ENCODE assay signal across 9 mouse cellular contexts in genomic region chr2:35677855-35678254, GRCm38 (mm10).
A peak's percentile ranks its signal among the peaks of the same experiment; 100 is the strongest.
DNase-seq lines count a peak whose midpoint lies in the region; ATAC-seq and TF ChIP-seq lines count a peak whose summit lies in the region.
"Had no signal": no experiment of that assay in that cellular context is flagged by ENCODE, and none has a peak within 500 bp of the region (broad histone marks: within the 10 kb centered on the region; RNA-seq: fewer than 3 reads in every experiment).

No protein-coding gene starts in this region.

- no peak for ATAC-seq in kidney, postnatal 0 days (replicated peaks; ENCODE audit: low FRiP score, low read depth)
- ATAC-seq in forebrain, embryonic 15.5 days (replicated peaks), result no peak
- ATAC-seq in limb, embryonic 13.5 days (ENCODE audit: low FRiP score, low read depth), result 0 out of 2 replicates have a peak, but pooled peaks have one; percentile 7
- no peak; the same call in 1 of the 2 replicates for ATAC-seq in stomach, embryonic 14.5 days (ENCODE audit: insufficient number of reproducible peaks, insufficient read depth, low FRiP score, low read depth)
- ATAC-seq in megakaryocyte-erythroid progenitor cell, adult 5-6 weeks (replicated peaks; ENCODE audit: low FRiP score, low TSS enrichment, poor library complexity, severe bottlenecking), result no peak

- 38% methylated on average over 8 of the region's 8 CpGs for WGBS in kidney, postnatal 0 days
- 58% methylated on average over 8 of the region's 8 CpGs for WGBS in kidney, adult 2 months
- 16% methylated on average over 8 of the region's 8 CpGs for WGBS in forebrain, embryonic 15.5 days
- 9% methylated on average over 8 of the region's 8 CpGs for WGBS in limb, embryonic 13.5 days
- WGBS in stomach, embryonic 14.5 days, result 23% methylated on average over 8 of the region's 8 CpGs

- TF ChIP-seq CTCF in kidney, postnatal 0 days (IDR thresholded peaks at IDR 0.05; ENCODE audit: low read depth), result no peak
- TF ChIP-seq CTCF in kidney, adult 2 months (conservative IDR thresholded peaks at IDR 0.05; ENCODE audit: insufficient read depth, insufficient read length, low read depth, low read length), result no peak

- no peaks in the 10 kb centered on the region for H3K36me3 ChIP-seq in kidney, postnatal 0 days (ENCODE audit: insufficient read depth, low read length)
- H3K36me3 ChIP-seq in kidney, adult 2 months (ENCODE audit: control insufficient read depth, insufficient read depth, low read length), result no peaks in the 10 kb centered on the region
- no peaks in the 10 kb centered on the region for H3K36me3 ChIP-seq in forebrain, embryonic 15.5 days
- H3K36me3 ChIP-seq in limb, embryonic 13.5 days, result no peaks in the 10 kb centered on the region
- no peaks in the 10 kb centered on the region for H3K36me3 ChIP-seq in stomach, embryonic 14.5 days (ENCODE audit: control insufficient read depth, insufficient read depth, low read length)

- peaks cover 79% of the 10 kb centered on the region for H3K4me1 ChIP-seq in kidney, postnatal 0 days (replicated peaks; ENCODE audit: insufficient read depth, low read length)
- peaks cover 32% of the 10 kb centered on the region for H3K4me1 ChIP-seq in kidney, adult 2 months (ENCODE audit: control insufficient read depth, insufficient read depth, low read length)
- peaks cover 84% of the 10 kb centered on the region for H3K4me1 ChIP-seq in forebrain, embryonic 15.5 days
- H3K4me1 ChIP-seq in limb, embryonic 13.5 days, result peaks cover 100% of the 10 kb centered on the region
- H3K4me1 ChIP-seq in stomach, embryonic 14.5 days (ENCODE audit: control insufficient read depth, insufficient read depth, low read length), result peaks cover 79% of the 10 kb centered on the region

- no peak for TF ChIP-seq POLR2A in kidney, adult 2 months (IDR thresholded peaks at IDR 0.05; ENCODE audit: low read depth, low read length)

- no peak overlapping the region for H3K4me2 ChIP-seq in kidney, postnatal 0 days (ENCODE audit: low read length)
- no peak overlapping the region for H3K4me2 ChIP-seq in forebrain, embryonic 15.5 days (replicated peaks)
- H3K4me2 ChIP-seq in limb, embryonic 13.5 days (replicated peaks), result peak overlapping the region; percentile 38
- H3K4me2 ChIP-seq in stomach, embryonic 14.5 days (replicated peaks; ENCODE audit: low read depth, low read length), result no peak overlapping the region

- peak overlapping the region; percentile 42 for H3K27ac ChIP-seq in kidney, postnatal 0 days
- no peak overlapping the region for H3K27ac ChIP-seq in kidney, adult 2 months (ENCODE audit: insufficient read depth, low read depth, low read length)
- H3K27ac ChIP-seq in forebrain, embryonic 15.5 days (replicated peaks), result peak overlapping the region; percentile 50
- peak overlapping the region; percentile 76 for H3K27ac ChIP-seq in limb, embryonic 13.5 days
- peak overlapping the region; percentile 35; the same call in 1 of the 2 replicates for H3K27ac ChIP-seq in stomach, embryonic 14.5 days (ENCODE audit: low read length)

- H3K27me3 ChIP-seq in kidney, postnatal 0 days (ENCODE audit: insufficient read depth, low read length), result no peaks in the 10 kb centered on the region
- no peaks in the 10 kb centered on the region for H3K27me3 ChIP-seq in kidney, adult 2 months (replicated peaks; ENCODE audit: control insufficient read depth, insufficient read depth, low read length)
- no peaks in the 10 kb centered on the region for H3K27me3 ChIP-seq in forebrain, embryonic 15.5 days
- H3K27me3 ChIP-seq in limb, embryonic 13.5 days, result no peaks in the 10 kb centered on the region
- no peaks in the 10 kb centered on the region for H3K27me3 ChIP-seq in stomach, embryonic 14.5 days (ENCODE audit: control insufficient read depth, insufficient read depth, low read length)

- no peak overlapping the region for H3K4me3 ChIP-seq in kidney, postnatal 0 days (replicated peaks; ENCODE audit: low read depth, low read length)
- H3K4me3 ChIP-seq in kidney, adult 2 months (ENCODE audit: insufficient read depth, low read depth, low read length), result no peak overlapping the region
- H3K4me3 ChIP-seq in forebrain, embryonic 15.5 days, result no peak overlapping the region
- no peak overlapping the region for H3K4me3 ChIP-seq in limb, embryonic 13.5 days
- no peak overlapping the region for H3K4me3 ChIP-seq in stomach, embryonic 14.5 days (ENCODE audit: low read depth, low read length)
- H3K4me3 ChIP-seq: megakaryocyte, embryonic 14.5 days had no signal

- DNase-seq in kidney, postnatal 0 days (ENCODE audit: low spot score), result peak; percentile 40
- no peak for DNase-seq in kidney, adult 2 months
- peak; percentile 72 for DNase-seq in cerebellum, adult 9-10 months
- no peak for DNase-seq in urinary bladder, postnatal 25 days (ENCODE audit: low spot score)

- H3K9ac ChIP-seq in kidney, postnatal 0 days (ENCODE audit: low read depth, low read length), result no peak overlapping the region
- no peak overlapping the region for H3K9ac ChIP-seq in forebrain, embryonic 15.5 days (replicated peaks)
- peak overlapping the region; percentile 50 for H3K9ac ChIP-seq in limb, embryonic 13.5 days
- no peak overlapping the region for H3K9ac ChIP-seq in stomach, embryonic 14.5 days (replicated peaks; ENCODE audit: low read depth, low read length)

- H3K9me3 ChIP-seq in kidney, postnatal 0 days (replicated peaks; ENCODE audit: low read length), result no peaks in the 10 kb centered on the region
- no peaks in the 10 kb centered on the region for H3K9me3 ChIP-seq in forebrain, embryonic 15.5 days
- no peaks in the 10 kb centered on the region for H3K9me3 ChIP-seq in limb, embryonic 13.5 days
- H3K9me3 ChIP-seq in stomach, embryonic 14.5 days (ENCODE audit: control insufficient read depth, low read depth, low read length), result no peaks in the 10 kb centered on the region
- H3K9me3 ChIP-seq: megakaryocyte, embryonic 14.5 days had no signal

Comparison
In these comparisons a context has a peak if more than half of its experiments do, and no peak if none do; other contexts are left out.
1. DNase-seq: peak in kidney, postnatal 0 days (single experiment) and cerebellum, adult 9-10 months (single experiment); none in kidney, adult 2 months (single experiment) and urinary bladder, postnatal 25 days (single experiment).